ENCODE assay signal across 14 mouse cellular contexts in the genomic region with DNA sequence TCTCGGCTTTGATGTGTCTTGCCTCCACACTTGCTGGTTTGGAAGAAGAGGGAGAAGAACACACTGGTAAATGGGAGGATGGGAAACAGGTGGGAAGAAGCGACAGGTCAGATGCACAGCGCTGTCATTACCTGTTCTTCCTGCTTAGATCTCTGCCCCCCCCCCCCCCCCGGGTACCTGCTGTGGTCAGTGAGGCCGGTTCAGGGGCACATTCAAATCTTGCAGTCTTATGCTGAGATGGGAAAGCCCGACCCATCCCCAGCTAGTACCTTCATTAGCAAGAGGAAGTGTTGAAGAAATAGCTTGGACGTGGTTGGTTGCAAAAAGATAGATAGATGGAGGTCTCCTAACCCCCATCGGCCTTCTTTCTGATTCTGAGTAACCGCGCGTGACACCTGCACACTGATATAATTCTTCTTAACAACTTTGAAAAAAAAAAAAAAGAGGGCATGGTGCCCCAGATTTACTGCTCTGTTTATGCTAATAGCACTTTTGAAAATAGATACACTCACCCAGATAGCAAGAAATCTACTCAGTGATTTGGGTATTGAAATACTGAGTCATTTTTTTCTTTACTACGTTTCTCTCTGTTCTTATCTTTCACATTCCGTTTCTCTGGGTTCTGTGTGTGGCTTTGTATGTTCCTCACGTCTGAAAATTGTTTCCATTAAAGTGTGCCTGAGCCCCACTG.
"Had no signal": no experiment of that assay in that cellular context is flagged by ENCODE, and none has a peak within 500 bp of the region (broad histone marks: within the 10 kb centered on the region; RNA-seq: fewer than 3 reads in every experiment).

No protein-coding gene starts in this region.

- H3K27ac ChIP-seq: limb, embryonic 10.5 days; liver, embryonic 15.5 days; macrophage; midbrain, embryonic 13.5 days had no signal

- DNase-seq: kidney, adult 11 months; kidney, adult 9 months; kidney, postnatal 10 days; kidney, postnatal 4 days; lung, adult 2 months; right cerebral cortex, adult 18-20 months; right cerebral cortex, postnatal 25 days had no signal

- H3K36me3 ChIP-seq: limb, embryonic 10.5 days; liver, embryonic 15.5 days; midbrain, embryonic 13.5 days had no signal

- ATAC-seq: lung, postnatal 0 days; midbrain, embryonic 13.5 days had no signal

- H3K4me3 ChIP-seq: limb, embryonic 10.5 days; liver, embryonic 15.5 days; megakaryocyte, embryonic 14.5 days; midbrain, embryonic 13.5 days had no signal

- H3K9ac ChIP-seq: liver, embryonic 15.5 days; midbrain, embryonic 13.5 days had no signal

- H3K4me1 ChIP-seq: liver, embryonic 15.5 days; megakaryocyte, embryonic 14.5 days had no signal

- H3K9me3 ChIP-seq: limb, embryonic 10.5 days; liver, embryonic 15.5 days; megakaryocyte, embryonic 14.5 days; midbrain, embryonic 13.5 days had no signal

- H3K27me3 ChIP-seq: midbrain, embryonic 13.5 days had no signal

- H3K4me2 ChIP-seq: liver, embryonic 11.5 days; liver, embryonic 15.5 days; midbrain, embryonic 13.5 days had no signal
